Mouse (Mus musculus) left cerebral cortex, adult 18-20 months (tissue): ENCODE measurements at regions not wholly inside any gene's neighbourhood (a gene's known extent, or its start where the extent isn't known, plus 50 kb on each side); places are given as distances from the start of the nearest gene placed in this dataset.

ENCODE experiments used
- DNase-seq, 2 experiments: peaks; one replicate each; pipeline ENCODE4 v3.0.0; 2021 to 2022; ENCODE audit warnings: low spot score in 2 of 2, mixed read lengths in 1 of 2

DNA sequence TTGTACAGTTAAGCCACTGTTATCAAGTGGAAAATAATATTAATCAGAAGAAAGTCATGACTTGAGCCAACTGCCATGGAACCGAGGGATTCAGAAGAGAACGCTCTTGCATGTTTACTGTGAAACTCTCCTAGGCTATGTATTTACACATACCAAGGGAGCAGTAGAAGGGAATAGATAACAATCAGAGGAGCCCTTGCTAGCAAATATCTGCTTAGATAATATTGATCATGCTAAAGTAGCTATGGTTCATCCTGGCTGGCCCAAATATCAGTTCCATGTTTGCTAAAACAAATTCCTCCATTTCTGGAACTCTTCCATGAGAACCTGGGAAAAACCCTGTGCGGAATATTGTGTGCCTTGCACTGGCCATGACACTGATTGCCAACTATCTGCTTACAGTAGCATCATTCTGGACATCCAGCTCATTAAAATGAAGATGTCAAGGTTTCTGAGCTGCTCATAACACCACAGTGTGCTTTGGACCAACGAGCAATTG is 179.5 kb upstream of the Tmem72 start:
- no peak for DNase-seq

- DNase-seq, result peak; percentile 7 to 19
Measured at GRCm38 (mm10) chr6:116901816-116902215, 185.1 kb upstream of the Tmem72 start.

GRCm38 (mm10) chr6:116902371-116902770 is 185.7 kb upstream of the Tmem72 start:
- no peak for DNase-seq

DNA sequence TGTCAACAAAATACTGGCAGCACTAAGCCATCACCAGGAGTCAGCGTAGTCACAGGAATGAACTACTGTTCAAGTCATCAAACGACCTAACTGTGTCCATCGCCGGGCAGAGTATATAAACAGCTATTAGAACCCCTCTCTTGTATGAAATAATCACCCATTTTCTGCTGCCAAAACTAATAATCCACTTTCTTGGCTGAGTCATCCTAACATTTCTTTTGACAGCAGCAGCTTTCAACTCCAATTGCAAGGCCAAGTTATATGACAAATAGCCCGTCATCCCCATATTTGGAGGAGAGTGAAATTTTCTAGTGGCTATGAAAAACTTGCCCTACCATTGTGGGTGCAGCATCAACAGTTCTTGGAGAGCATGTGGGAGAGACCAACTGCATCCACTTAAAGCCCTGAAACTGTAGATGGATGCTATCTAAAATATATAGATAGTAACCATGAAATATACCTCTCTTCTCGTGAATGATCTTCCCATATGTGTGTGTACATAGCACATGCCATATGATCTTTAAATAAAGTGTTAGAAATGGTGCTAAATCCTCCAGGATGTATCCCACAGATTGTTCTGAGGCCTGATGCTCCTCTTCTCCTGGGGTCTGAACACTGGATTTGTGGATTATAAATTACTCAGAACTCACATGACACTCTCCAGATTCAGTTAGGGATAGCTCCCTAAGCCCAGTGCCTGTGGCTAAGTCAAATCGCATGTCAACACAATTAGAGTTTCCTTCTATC is 189.9 kb upstream of the Tmem72 start:
- DNase-seq, result peak in 1 of 2 experiments; percentile 3

DNA sequence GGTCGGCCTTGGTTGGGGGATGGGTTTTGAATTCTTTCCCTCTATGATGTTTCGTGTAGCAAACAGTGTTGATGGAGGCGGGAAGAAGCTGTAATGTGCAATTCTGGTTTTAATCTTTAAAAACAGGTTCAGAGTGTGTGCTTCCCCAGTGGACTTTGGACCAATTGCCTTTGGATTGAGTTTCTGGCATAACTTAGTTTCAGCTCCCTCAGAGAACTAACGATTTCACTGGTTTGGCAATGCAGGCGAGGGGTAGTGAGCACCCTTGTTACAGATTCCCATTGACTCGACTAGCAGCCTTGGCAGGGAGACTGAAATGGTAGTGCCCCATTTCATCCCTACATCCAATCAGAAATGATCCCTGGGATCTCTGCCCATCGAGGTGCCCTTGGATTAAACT is 193.9 kb upstream of the Tmem72 start:
- DNase-seq, result no peak

GRCm38 (mm10) chr6:116912161-116912560 is 195.4 kb upstream of the Tmem72 start:
- DNase-seq, result no peak

DNA sequence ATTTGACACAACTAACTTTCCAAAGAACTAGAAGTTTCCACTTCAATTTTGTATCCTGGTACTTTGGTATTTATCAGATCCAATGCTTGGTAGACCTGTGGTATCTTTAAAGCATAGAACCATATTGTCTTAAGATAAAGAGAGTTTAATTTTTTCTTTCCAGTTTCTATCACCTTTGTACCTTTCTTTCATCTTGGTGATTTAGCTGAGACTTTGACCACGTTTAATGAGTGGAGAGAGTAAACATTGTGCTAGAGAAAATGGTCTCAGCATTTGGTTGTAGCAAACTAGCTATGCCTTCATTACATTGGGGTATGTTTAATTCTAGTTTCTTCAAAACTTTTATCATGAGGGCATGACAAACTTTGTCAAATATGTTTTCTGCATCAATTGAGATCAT is 197.4 kb upstream of the Tmem72 start:
- no peak for DNase-seq

DNA sequence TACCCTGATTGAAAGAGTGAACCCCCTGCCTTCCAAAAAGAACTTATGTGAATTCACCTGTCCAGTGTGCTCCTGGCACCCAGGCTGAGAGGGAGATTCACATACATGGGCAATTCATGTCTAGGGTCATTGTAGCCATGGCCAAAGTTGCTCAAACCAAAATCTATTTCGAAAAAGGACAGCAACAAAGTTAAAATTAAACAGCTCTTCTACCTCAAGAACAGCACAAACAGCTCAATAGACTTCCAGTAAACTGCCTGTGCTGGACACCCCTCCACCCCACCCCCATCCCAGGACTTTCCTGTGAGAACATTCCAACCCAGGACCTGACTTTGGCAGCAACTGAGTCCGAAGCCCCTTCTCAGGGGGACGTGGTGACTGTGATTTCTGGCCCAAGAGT is 218.3 kb upstream of the Tmem72 start:
- DNase-seq, result no peak

GRCm38 (mm10) chr6:116941576-116941975 is 224.9 kb upstream of the Tmem72 start:
- DNase-seq, result no peak

DNA sequence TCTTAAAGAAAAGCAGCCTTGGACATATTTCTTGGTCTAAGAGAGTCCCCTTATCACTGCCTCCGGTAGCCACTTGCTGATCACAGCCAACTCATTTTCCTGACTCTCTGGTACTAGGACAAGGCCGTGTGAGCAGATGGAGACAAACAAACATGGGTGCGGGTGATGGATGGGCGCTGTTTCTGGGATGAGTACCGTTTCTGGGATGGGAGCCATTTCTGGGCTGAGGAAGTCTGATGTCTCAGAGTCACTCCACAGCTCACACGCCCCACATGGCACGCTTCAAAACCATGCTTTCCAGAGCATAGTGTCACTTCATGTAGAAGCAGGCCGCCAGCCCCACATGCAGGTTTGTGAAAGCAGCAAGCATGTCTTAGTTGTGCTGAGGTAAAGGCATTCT is 225.6 kb upstream of the Cxcl12 start:
- DNase-seq, result no peak

DNA sequence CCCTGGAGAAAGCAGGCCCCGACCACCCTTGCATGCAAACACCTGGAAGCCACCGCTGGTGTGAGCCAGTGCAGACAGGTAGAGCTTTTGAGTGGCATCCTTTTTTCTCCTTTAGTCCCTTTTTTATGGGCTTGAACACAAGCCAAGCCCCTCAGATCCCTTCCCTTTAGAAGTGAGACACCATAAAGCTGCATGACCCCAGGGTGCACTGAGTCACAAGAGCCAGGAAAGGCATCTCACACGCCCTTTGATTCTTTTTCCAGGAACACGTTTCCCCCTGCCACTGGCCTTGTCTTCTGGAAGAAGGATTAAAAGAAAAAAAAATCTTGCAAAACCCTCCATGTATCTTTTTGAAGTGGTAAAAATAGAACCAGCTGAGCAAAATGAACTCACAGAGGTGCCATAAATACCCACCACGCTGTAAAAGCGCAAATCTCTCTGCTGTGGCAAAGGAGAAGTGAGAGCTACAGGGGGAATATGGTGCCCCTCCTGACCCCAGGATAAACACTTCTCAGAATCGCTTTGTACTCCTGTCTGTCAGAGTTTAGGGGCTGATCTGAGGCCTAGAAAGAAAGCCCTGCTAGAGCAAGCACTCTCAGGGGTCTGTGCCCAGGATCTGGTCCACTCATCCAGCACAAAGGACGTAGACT is 222.1 kb upstream of the Cxcl12 start:
- no peak for DNase-seq

- no peak for DNase-seq
Measured at GRCm38 (mm10) chr6:116959611-116960010, 208.7 kb upstream of the Cxcl12 start.

DNA sequence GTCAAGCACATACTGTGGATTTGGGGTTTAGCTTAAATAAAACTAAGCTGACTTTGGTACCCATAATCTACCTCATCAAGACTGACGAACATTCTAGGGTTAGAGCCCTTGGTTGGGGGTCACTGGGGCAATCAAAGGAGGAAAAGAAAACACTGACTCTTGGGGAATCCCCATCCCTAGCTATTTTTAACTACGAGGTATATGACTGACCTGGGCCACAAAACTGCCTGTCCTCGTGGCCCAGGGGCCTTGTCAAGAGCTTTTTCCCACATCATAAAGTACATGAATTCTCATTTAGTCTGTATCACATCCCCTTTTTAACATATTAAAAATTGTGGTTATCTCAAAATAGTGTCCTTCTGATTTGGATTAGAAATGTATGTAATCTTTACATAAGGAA is 207.7 kb upstream of the Cxcl12 start:
- DNase-seq, result no peak

GRCm38 (mm10) chr6:116966436-116966835 is 201.9 kb upstream of the Cxcl12 start:
- no peak for DNase-seq

GRCm38 (mm10) chr6:116969381-116969910 is 198.9 kb upstream of the Cxcl12 start:
- no peak for DNase-seq

DNA sequence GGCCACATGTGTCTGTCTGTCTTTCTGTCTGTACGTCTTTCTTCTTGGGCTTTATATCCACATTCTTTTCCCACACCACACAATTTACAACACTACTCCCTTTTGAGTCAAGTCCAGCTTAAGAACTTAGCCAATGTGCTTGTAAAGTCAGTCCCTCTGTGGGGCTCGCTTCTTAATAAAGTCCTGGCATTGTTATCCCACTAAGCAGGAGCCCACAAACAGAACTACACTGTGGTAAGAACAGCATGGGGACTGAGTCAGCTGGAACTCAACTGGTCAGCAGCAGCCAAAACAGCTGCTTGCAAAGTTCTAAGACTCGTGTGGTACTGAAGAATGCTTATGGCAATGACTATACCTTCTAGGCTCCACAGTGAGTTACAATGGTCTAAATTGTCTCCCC is 193.5 kb upstream of the Cxcl12 start:
- no peak for DNase-seq

GRCm38 (mm10) chr6:116980349-116980995 is 187.9 kb upstream of the Cxcl12 start:
- DNase-seq, result peak in 1 of 2 experiments; percentile 3

- no peak for DNase-seq
Measured at GRCm38 (mm10) chr6:116985147-116985737, 183.1 kb upstream of the Cxcl12 start.

DNA sequence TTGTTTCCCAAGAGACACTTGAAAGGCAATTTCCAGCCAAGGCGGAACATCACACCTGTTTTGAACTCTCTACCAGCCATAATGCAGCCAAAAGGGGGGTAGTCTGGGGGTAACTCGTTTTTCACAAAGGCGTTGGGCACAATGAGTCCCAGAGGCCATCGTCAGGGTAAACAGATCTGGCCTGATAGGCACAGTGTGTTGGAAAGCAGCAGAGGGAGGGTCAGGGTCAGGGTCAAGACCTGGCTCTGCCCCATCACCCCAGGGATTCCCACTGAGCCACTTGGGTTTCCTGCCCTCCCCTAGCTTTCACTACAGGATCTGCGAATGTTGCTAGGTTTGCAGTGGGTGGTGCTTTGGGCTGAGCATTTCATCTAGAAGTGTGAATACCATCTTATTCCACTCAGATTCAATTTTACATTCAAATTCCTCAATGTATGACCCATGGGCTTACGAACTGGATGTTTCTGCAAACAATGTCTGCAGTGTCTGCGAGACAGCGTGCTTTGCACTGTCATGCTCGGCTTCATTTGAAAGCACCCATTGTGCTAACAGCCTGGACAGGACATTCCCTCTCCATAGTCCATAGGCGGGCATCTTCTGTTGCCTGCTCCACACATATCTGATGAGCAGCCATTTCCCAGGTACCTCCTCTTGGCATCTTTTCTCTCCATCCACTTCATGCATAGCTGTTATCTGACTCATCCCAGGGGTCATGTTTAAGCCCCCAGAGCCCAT is 181.9 kb upstream of the Cxcl12 start:
- peak in 1 of 2 experiments; percentile 21 for DNase-seq

DNA sequence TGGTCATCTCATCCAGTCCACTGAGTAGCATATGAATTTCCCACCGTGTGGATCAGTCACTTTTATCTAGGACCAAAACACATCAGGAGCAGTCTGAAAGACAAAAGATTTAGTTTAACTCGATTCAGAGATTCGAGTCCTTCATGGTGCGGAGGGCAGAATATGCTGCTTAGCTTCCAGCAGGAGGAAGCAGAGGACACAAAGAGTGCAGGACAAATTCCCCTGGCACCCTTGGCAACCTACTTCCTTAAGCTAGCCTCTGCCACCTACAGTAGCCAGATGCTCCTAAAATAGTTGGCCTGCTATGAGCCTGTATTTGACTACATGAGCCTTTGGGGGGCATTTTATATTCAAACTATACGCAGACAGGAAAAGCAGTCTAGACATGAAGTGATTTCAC is 181.1 kb upstream of the Cxcl12 start:
- DNase-seq, result no peak
